Mouse (Mus musculus) spleen, postnatal 36 days (tissue): ENCODE measurements around the gene Ddx24.
A peak's percentile ranks its signal among the peaks of the same experiment; 100 is the strongest.
"Not testable (repeated sequence)": the region's sequence is repeated elsewhere in the genome, so short reads cannot be mapped to it uniquely, and the experiment has no call there.

ENCODE experiments used
- DNase-seq, 2 experiments: peaks; one replicate each; pipeline ENCODE4 v3.0.0; 2022; ENCODE audit warnings: low spot score in 2 of 2, mixed read lengths in 1 of 2

Gene Ddx24

GRCm38 (mm10) chr12:103425729-103426470, at the start of gene Ddx24:
Gene Ddx24 (minus strand): TSS chr12:103425830.
- peak; percentile 99 for DNase-seq

GRCm38 (mm10) chr12:103474481-103474880, 48.9 kb upstream of the Ddx24 start:
- DNase-seq: no peak

- no peak for DNase-seq
Measured at GRCm38 (mm10) chr12:103457140-103457539, 31.5 kb upstream of the Ddx24 start, which contains the start of gene Ifi27l2b. Gene Ifi27l2b (minus strand): TSS chr12:103457223.

- not testable (repeated sequence) for DNase-seq
Measured at GRCm38 (mm10) chr12:103456727-103457126, 31.1 kb upstream of the Ddx24 start.

- DNase-seq: no peak
Measured at GRCm38 (mm10) chr12:103453361-103453760, 27.7 kb upstream of the Ddx24 start.

- DNase-seq: no peak
Measured at GRCm38 (mm10) chr12:103445060-103445459, 19.4 kb upstream of the Ddx24 start.

GRCm38 (mm10) chr12:103444261-103444660, 18.6 kb upstream of the Ddx24 start:
- DNase-seq: not testable (repeated sequence)

- DNase-seq: peak; percentile 79 to 82
Measured at GRCm38 (mm10) chr12:103443524-103443923, 17.9 kb upstream of the Ddx24 start, which contains the start of gene Ifi27l2a. Gene Ifi27l2a (minus strand): TSS chr12:103443680.

- no peak for DNase-seq
Measured at GRCm38 (mm10) chr12:103437601-103438000, 12.0 kb upstream of the Ddx24 start.

- no peak for DNase-seq
Measured at GRCm38 (mm10) chr12:103434861-103435260, 9.2 kb upstream of the Ddx24 start.

- peak; percentile 83 to 91 for DNase-seq
Measured at GRCm38 (mm10) chr12:103433986-103434731, 8.5 kb upstream of the Ddx24 start, which contains the start of gene Ifi27. Gene Ifi27 (plus strand): TSS chr12:103434211.

GRCm38 (mm10) chr12:103433430-103433829, 7.8 kb upstream of the Ddx24 start:
- DNase-seq: no peak

GRCm38 (mm10) chr12:103426710-103427109, 1.1 kb upstream of the Ddx24 start:
- DNase-seq: no peak

- no peak for DNase-seq
Measured at GRCm38 (mm10) chr12:103425016-103425728, 458 bp downstream of the Ddx24 start.

GRCm38 (mm10) chr12:103408144-103408543, 17.5 kb downstream of the Ddx24 start:
- DNase-seq: no peak

GRCm38 (mm10) chr12:103407720-103408119, 17.9 kb downstream of the Ddx24 start, which contains the start of gene 9330161L09Rik:
Gene 9330161L09Rik (minus strand): TSS chr12:103407820.
- DNase-seq: no peak

- DNase-seq: no peak
Measured at GRCm38 (mm10) chr12:103404131-103404530, 21.5 kb downstream of the Ddx24 start.

- no peak for DNase-seq
Measured at GRCm38 (mm10) chr12:103396751-103397150, 28.9 kb downstream of the Ddx24 start.

- no peak for DNase-seq
Measured at GRCm38 (mm10) chr12:103395486-103396275, 29.9 kb downstream of the Ddx24 start.

GRCm38 (mm10) chr12:103393528-103393927, 32.1 kb downstream of the Ddx24 start:
- peak; percentile 27 to 63 for DNase-seq

- DNase-seq: no peak
Measured at GRCm38 (mm10) chr12:103391098-103391497, 34.5 kb downstream of the Ddx24 start.
